Mouse (Mus musculus): ENCODE data around the gene Adam33. TPM values are rescaled to one million over a fixed set of nuclear protein-coding genes. Genes with fewer than 3 reads are reported as not detected.

The Adam33 gene
- total RNA-seq, 2 experiments from 2014 or later: 1.0 to 1.4 TPM

DNA sequence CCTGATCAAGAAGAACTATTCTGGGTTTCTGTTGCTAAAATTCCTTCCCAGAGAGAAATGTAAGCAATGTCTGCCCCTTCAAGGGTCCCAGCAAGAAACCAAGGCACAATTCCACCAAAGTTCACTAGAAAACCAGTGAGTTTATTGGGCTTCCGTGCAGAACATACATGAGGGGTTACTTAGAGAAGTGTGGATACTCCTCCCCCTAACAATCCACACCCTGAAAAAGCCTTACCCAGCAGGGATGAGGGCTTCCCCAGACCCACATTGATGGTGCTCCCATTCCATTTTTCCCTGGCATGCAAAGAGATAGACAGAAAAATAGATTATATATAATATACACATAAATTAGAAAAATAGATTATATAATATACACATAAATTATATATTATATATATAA is 32.6 kb downstream of the Adam33 start:
- intact Hi-C loops (cut with DNase I): no loop called here
- no peak for DNase-seq

- intact Hi-C loops (cut with DNase I): no loop called here
- no peak for DNase-seq
Observed at GRCm38 (mm10) chr2:131030561-131030960, 33.1 kb downstream of the Adam33 start.

GRCm38 (mm10) chr2:131029065-131029935 is 34.3 kb downstream of the Adam33 start:
- DNase-seq: no peak
- intact Hi-C loops (cut with DNase I): no loop called here

GRCm38 (mm10) chr2:131026941-131027340 is 36.7 kb downstream of the Adam33 start:
- DNase-seq: no peak
- intact Hi-C loops (cut with DNase I): no loop called here

DNA sequence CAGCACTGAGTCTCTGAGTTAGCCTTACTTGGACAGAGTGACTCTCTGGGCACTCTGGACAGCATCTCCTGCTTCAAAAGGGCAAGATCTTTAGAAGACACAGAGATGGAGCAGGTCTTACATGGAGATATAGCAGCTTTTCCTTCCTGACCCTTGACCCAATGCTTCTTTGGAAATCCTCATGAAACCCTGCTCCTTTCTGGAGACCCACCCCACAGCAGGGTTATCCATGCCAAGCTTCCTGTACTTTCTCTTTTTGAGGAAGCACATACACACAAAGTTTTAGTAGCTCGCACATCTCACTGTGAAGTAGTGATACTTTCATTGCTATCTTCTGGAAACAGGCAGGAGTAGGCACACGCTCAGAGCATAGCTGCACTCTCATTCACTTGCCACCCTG is 38.4 kb downstream of the Adam33 start:
- intact Hi-C loops (cut with DNase I): no loop called here

GRCm38 (mm10) chr2:131010566-131010965 is 53.0 kb downstream of the Adam33 start:
- intact Hi-C loops (cut with DNase I): no loop called here

More for the DNA sequence above, 38.4 kb downstream of the Adam33 start:
- DNase-seq: no peak

GRCm38 (mm10) chr2:131009123-131009522 is 54.5 kb downstream of the Adam33 start:
- intact Hi-C loops (cut with DNase I): no loop called here
- DNase-seq: no peak

More at GRCm38 (mm10) chr2:131010566-131010965, 53.0 kb downstream of the Adam33 start:
- no peak for DNase-seq

Small RNA genes within 50 kb of the gene (microRNA-seq; reads per million reads assigned to microRNA genes)
- not detected for gene Mir6973b

Other genes with a start within 250 kb of the Adam33 start
- 100 to 1,000 TPM; 105 to 113 TPM for gene 4930402H24Rik, start 157.4 kb downstream of the Adam33 start, total RNA-seq (2021)
- 10 to 100 TPM; 87.6 to 89.5 TPM for gene Atrn, start 157.3 kb downstream of the Adam33 start, total RNA-seq (2021)
- 10 to 100 TPM; 23.5 to 23.6 TPM for gene Gfra4, start 20.7 kb downstream of the Adam33 start, total RNA-seq (2021)
- gene Siglec1, start 23.0 kb upstream of the Adam33 start, total RNA-seq (2021): under 1 TPM; 0.56 to 0.85 TPM
- 1 to 10 TPM; 9.0 to 9.7 TPM for gene Hspa12b, start 63.5 kb upstream of the Adam33 start, total RNA-seq (2021)
- not detected for gene Gm11037, start 69.7 kb upstream of the Adam33 start, total RNA-seq (2021)
- gene 1700037H04Rik, start 96.3 kb upstream of the Adam33 start, total RNA-seq (2021): 10 to 100 TPM; 57.3 to 59.2 TPM
- gene Cenpb, start 116.3 kb upstream of the Adam33 start, total RNA-seq (2021): 100 to 1,000 TPM; 103 to 108 TPM
- 10 to 100 TPM; 25.1 to 30.1 TPM for gene Cdc25b, start 123.1 kb upstream of the Adam33 start, total RNA-seq (2021)
- 10 to 100 TPM; 25.2 to 31.6 TPM for gene Spef1, start 123.5 kb upstream of the Adam33 start, total RNA-seq (2021)
- 10 to 100 TPM; 17.9 to 18.5 TPM for gene Ap5s1, start 143.3 kb upstream of the Adam33 start, total RNA-seq (2021)
- gene Mavs, start 170.2 kb upstream of the Adam33 start, total RNA-seq (2021): 1 to 10 TPM; 4.5 to 4.7 TPM
- gene Pank2, start 198.7 kb upstream of the Adam33 start, total RNA-seq (2021): 10 to 100 TPM; 47.6 to 50.8 TPM